Comparison of ENCODE assay signal across 9 mouse cellular contexts in genomic region chr5:23992876-23993552, GRCm38 (mm10). TPM values are rescaled to one million over a fixed set of nuclear protein-coding genes. Genes with fewer than 3 reads are reported as not detected.
DNase-seq lines count a peak whose midpoint lies in the region; ATAC-seq and TF ChIP-seq lines count a peak whose summit lies in the region.
"Had no signal": no experiment of that assay in that cellular context is flagged by ENCODE, and none has a peak within 500 bp of the region (broad histone marks: within the 10 kb centered on the region; RNA-seq: fewer than 3 reads in every experiment).

No protein-coding gene starts in this region.

- TF ChIP-seq CTCF in intestine, postnatal 0 days (IDR thresholded peaks at IDR 0.05; ENCODE audit: low read depth), result no peak
- TF ChIP-seq CTCF in embryonic fibroblast, embryonic 13.5 days (IDR thresholded peaks at IDR 0.05; ENCODE audit: borderline replicate concordance, insufficient read depth, low read length), result no peak
- TF ChIP-seq CTCF in heart, postnatal 0 days (IDR thresholded peaks at IDR 0.05; ENCODE audit: low read depth), result no peak

- DNase-seq in heart, postnatal 0 days (ENCODE audit: low spot score), result peak; percentile 75
- peak; percentile 62 to 63 for DNase-seq in kidney, postnatal 36 days
- peak; percentile 72 for DNase-seq in lung, postnatal 14 days
- no peak for DNase-seq in thymus, adult 18-20 months
- no peak for DNase-seq in liver, embryonic 11.5 days (ENCODE audit: low spot score)

- no peak overlapping the region for H3K9ac ChIP-seq in intestine, embryonic 16.5 days (ENCODE audit: low read depth, low read length)
- no peak overlapping the region for H3K9ac ChIP-seq in intestine, postnatal 0 days (ENCODE audit: low read depth, low read length)
- 0 out of 2 replicates have a peak overlapping the region, but pooled peaks have one; percentile 34 for H3K9ac ChIP-seq in heart, postnatal 0 days (replicated peaks; ENCODE audit: low read depth, low read length)
- no peak overlapping the region for H3K9ac ChIP-seq in liver, embryonic 11.5 days (ENCODE audit: low read depth, low read length)

- WGBS in intestine, embryonic 16.5 days, result 54% methylated on average over 5 of the region's 5 CpGs
- 60% methylated on average over 5 of the region's 5 CpGs for WGBS in intestine, postnatal 0 days
- WGBS in heart, postnatal 0 days, result 32% methylated on average over 5 of the region's 5 CpGs
- WGBS in liver, embryonic 11.5 days, result 82% methylated on average over 5 of the region's 5 CpGs

- H3K4me2 ChIP-seq in intestine, embryonic 16.5 days (ENCODE audit: low read depth, low read length), result no peak overlapping the region
- no peak overlapping the region for H3K4me2 ChIP-seq in intestine, postnatal 0 days (replicated peaks; ENCODE audit: low read depth)
- H3K4me2 ChIP-seq in heart, postnatal 0 days (ENCODE audit: low read depth, low read length), result peak overlapping the region; percentile 32
- H3K4me2 ChIP-seq in liver, embryonic 11.5 days, result no peak overlapping the region

- no peaks in the 10 kb centered on the region for H3K36me3 ChIP-seq in intestine, embryonic 16.5 days (ENCODE audit: control insufficient read depth, insufficient read depth, low read length)
- no peaks in the 10 kb centered on the region for H3K36me3 ChIP-seq in intestine, postnatal 0 days (ENCODE audit: control insufficient read depth, insufficient read depth)
- H3K36me3 ChIP-seq in heart, postnatal 0 days (replicated peaks; ENCODE audit: control insufficient read depth, insufficient read depth, low read length), result peaks cover 22% of the 10 kb centered on the region
- H3K36me3 ChIP-seq in liver, embryonic 11.5 days (ENCODE audit: control insufficient read depth, insufficient read depth, low read length), result peaks cover 3% of the 10 kb centered on the region; the same call in 1 of the 2 replicates

- no peak for TF ChIP-seq EP300 in heart, postnatal 0 days (IDR thresholded peaks at IDR 0.05; ENCODE audit: low read depth)

- H3K27ac ChIP-seq in intestine, embryonic 16.5 days (ENCODE audit: low read length), result peak overlapping the region; percentile 47
- no peak overlapping the region for H3K27ac ChIP-seq in intestine, postnatal 0 days (ENCODE audit: low read depth, low read length)
- H3K27ac ChIP-seq in embryonic fibroblast, embryonic 13.5 days (ENCODE audit: insufficient read depth, low read length), result peak overlapping the region; percentile 88
- H3K27ac ChIP-seq in heart, postnatal 0 days (ENCODE audit: low read depth), result peak overlapping the region; percentile 82
- no peak overlapping the region for H3K27ac ChIP-seq in liver, embryonic 11.5 days (ENCODE audit: low read depth, low read length)

- H3K27me3 ChIP-seq in intestine, embryonic 16.5 days (replicated peaks; ENCODE audit: control insufficient read depth, insufficient read depth, low read length), result no peaks in the 10 kb centered on the region
- no peaks in the 10 kb centered on the region for H3K27me3 ChIP-seq in intestine, postnatal 0 days (replicated peaks; ENCODE audit: control insufficient read depth, insufficient read depth, low read length)
- no peaks in the 10 kb centered on the region for H3K27me3 ChIP-seq in heart, postnatal 0 days (ENCODE audit: control insufficient read depth, insufficient read depth, low read length)
- H3K27me3 ChIP-seq in liver, embryonic 11.5 days (replicated peaks; ENCODE audit: control insufficient read depth, insufficient read depth, low read length), result no peaks in the 10 kb centered on the region
- H3K27me3 ChIP-seq: megakaryocyte, embryonic 14.5 days had no signal

- H3K4me3 ChIP-seq in intestine, embryonic 16.5 days (ENCODE audit: low read length), result no peak overlapping the region
- H3K4me3 ChIP-seq in intestine, postnatal 0 days (ENCODE audit: low read depth, low read length), result no peak overlapping the region
- no peak overlapping the region for H3K4me3 ChIP-seq in embryonic fibroblast, embryonic 13.5 days (ENCODE audit: insufficient read depth, low read length)
- H3K4me3 ChIP-seq in heart, postnatal 0 days (ENCODE audit: low read depth, low read length), result no peak overlapping the region
- no peak overlapping the region for H3K4me3 ChIP-seq in liver, embryonic 11.5 days (ENCODE audit: low read depth, low read length)
- H3K4me3 ChIP-seq: megakaryocyte, embryonic 14.5 days had no signal

- TF ChIP-seq POLR2A in embryonic fibroblast, embryonic 13.5 days (IDR thresholded peaks at IDR 0.05; ENCODE audit: low read depth, low read length), result no peak

- no peak for ATAC-seq in intestine, embryonic 16.5 days
- no peak for ATAC-seq in intestine, postnatal 0 days
- ATAC-seq in heart, postnatal 0 days (ENCODE audit: insufficient read depth, low read depth), result peak; percentile 70
- no peak for ATAC-seq in liver, embryonic 11.5 days (replicated peaks; ENCODE audit: low FRiP score)

- no peaks in the 10 kb centered on the region for H3K4me1 ChIP-seq in intestine, embryonic 16.5 days (ENCODE audit: control insufficient read depth, insufficient read depth, low read length)
- no peaks in the 10 kb centered on the region for H3K4me1 ChIP-seq in intestine, postnatal 0 days (replicated peaks; ENCODE audit: control insufficient read depth, insufficient read depth, low read length)
- H3K4me1 ChIP-seq in embryonic fibroblast, embryonic 13.5 days (ENCODE audit: control insufficient read depth, insufficient read depth, low read length), result peaks cover 14% of the 10 kb centered on the region
- H3K4me1 ChIP-seq in heart, postnatal 0 days (ENCODE audit: control insufficient read depth, insufficient read depth), result peaks cover 9% of the 10 kb centered on the region; the same call in 1 of the 2 replicates
- H3K4me1 ChIP-seq in liver, embryonic 11.5 days (replicated peaks; ENCODE audit: control insufficient read depth, insufficient read depth, low read length), result no peaks in the 10 kb centered on the region

- H3K9me3 ChIP-seq in intestine, embryonic 16.5 days (ENCODE audit: control insufficient read depth, low read length), result no peaks in the 10 kb centered on the region
- no peaks in the 10 kb centered on the region for H3K9me3 ChIP-seq in intestine, postnatal 0 days (ENCODE audit: control insufficient read depth)
- H3K9me3 ChIP-seq in heart, postnatal 0 days (replicated peaks; ENCODE audit: control insufficient read depth, low read length), result no peaks in the 10 kb centered on the region
- H3K9me3 ChIP-seq in liver, embryonic 11.5 days (ENCODE audit: control insufficient read depth, low read length), result no peaks in the 10 kb centered on the region
- H3K9me3 ChIP-seq: megakaryocyte, embryonic 14.5 days had no signal

RNA-seq across cellular contexts. Expression of gene Fam126a, which starts 37.5 kb away (rescaled TPM):
- polyA plus RNA-seq in intestine, embryonic 16.5 days (2015; fragmentation: Nextera tagmentation; extraction: Ambion mirVana), result 11.1 and 11.7 TPM in 2 replicates
- 4.9 and 5.0 TPM in 2 replicates for polyA plus RNA-seq in intestine, postnatal 0 days (2015; fragmentation: Nextera tagmentation; extraction: Ambion mirVana)
- polyA plus RNA-seq in embryonic fibroblast, embryonic 13.5 days (2011; ENCODE audit: insufficient read length, low read depth, missing spikeins), result 38.2 and 47.7 TPM in 2 replicates
- 37.3 and 37.6 TPM in 2 replicates for total RNA-seq in heart, postnatal 0 days (2014; rRNA removed; ENCODE audit: low replicate concordance)
- polyA plus RNA-seq in heart, postnatal 0 days (2015; fragmentation: Nextera tagmentation; extraction: Ambion mirVana), result 23.3 and 27.7 TPM in 2 replicates
- 39.6 and 48.3 TPM in 2 replicates for polyA plus RNA-seq in liver, embryonic 11.5 days (2014; fragmentation: Nextera tagmentation; extraction: Ambion mirVana)

Comparison
In these comparisons a context has a peak if more than half of its experiments do, and no peak if none do; other contexts are left out.
1. H3K27ac ChIP-seq: peak in intestine, embryonic 16.5 days (single experiment), embryonic fibroblast, embryonic 13.5 days (single experiment) and heart, postnatal 0 days (single experiment); none in intestine, postnatal 0 days (single experiment) and liver, embryonic 11.5 days (single experiment).
2. DNase-seq: peak in heart, postnatal 0 days (single experiment), kidney, postnatal 36 days (2 of 2) and lung, postnatal 14 days (single experiment); none in thymus, adult 18-20 months (0 of 2) and liver, embryonic 11.5 days (single experiment).